Mouse (Mus musculus): ENCODE results near the gene Mettl26. TPM values are rescaled to one million over a fixed set of nuclear protein-coding genes. Genes with fewer than 3 reads are reported as not detected.
A peak's percentile ranks its signal among the peaks of the same experiment; 100 is the strongest.

Gene Mettl26
- polyA plus RNA-seq, 1 experiment: 6.4 TPM

GRCm38 (mm10) chr17:25830200-25830753, 44.6 kb upstream of the Mettl26 start:
- peaks cover 70% of the 10 kb centered on the region for H3K36me3 ChIP-seq (ENCODE audit: control insufficient read depth)
- TF ChIP-seq GATA1 (IDR thresholded peaks at IDR 0.05; ENCODE audit: low read length) (no peak), TAL1 (IDR thresholded peaks at IDR 0.05; ENCODE audit: low read length) (no peak)
- peaks cover 93% of the 10 kb centered on the region for H3K4me1 ChIP-seq (ENCODE audit: control insufficient read depth)
- H3K9me3 ChIP-seq (ENCODE audit: control insufficient read depth, low read length): no peaks in the 10 kb centered on the region
- no peaks in the 10 kb centered on the region for H3K27me3 ChIP-seq (ENCODE audit: control insufficient read depth)
- peak overlapping the region; percentile 73 for H3K4me3 ChIP-seq (replicated peaks)

DNA sequence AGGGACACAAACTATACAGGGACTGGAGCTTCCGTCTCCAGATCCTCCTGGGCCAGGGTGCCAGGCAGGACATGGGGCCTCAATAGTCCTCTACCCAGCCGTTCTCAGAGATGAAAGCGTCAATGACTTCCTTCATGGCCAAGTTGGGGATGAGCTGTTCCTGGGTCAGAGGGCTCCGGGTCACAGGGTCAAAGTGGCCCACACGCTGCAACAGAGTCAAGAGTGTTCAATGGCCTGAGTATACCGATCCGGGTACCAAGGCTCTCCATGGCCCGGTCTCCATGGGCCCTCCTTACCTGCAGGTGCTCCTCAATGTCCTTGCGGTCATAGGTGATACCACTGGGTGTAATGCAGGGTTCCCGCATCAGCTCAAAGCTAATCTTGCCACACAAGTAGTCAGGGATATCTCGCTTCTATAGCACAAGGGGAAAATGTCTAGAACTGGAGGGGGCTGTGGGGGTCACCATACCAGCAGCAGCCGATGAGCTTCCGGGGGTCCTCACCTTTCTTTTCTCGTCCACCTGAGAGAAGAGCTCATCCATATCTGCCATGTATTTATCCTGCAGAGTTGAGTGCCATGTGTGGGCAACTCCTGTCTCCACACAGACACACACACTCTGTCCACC, 44.0 kb upstream of the Mettl26 start:
- H3K4me3 ChIP-seq (replicated peaks): peak overlapping the region; percentile 81
- H3K9me3 ChIP-seq (ENCODE audit: control insufficient read depth, low read length): no peaks in the 10 kb centered on the region
- TF ChIP-seq TAL1 (IDR thresholded peaks at IDR 0.05; ENCODE audit: low read length) (no peak), GATA1 (IDR thresholded peaks at IDR 0.05; ENCODE audit: low read length) (no peak)
- peaks cover 70% of the 10 kb centered on the region for H3K36me3 ChIP-seq (ENCODE audit: control insufficient read depth)
- H3K27me3 ChIP-seq (ENCODE audit: control insufficient read depth): no peaks in the 10 kb centered on the region
- H3K4me1 ChIP-seq (ENCODE audit: control insufficient read depth): peaks cover 93% of the 10 kb centered on the region

DNA sequence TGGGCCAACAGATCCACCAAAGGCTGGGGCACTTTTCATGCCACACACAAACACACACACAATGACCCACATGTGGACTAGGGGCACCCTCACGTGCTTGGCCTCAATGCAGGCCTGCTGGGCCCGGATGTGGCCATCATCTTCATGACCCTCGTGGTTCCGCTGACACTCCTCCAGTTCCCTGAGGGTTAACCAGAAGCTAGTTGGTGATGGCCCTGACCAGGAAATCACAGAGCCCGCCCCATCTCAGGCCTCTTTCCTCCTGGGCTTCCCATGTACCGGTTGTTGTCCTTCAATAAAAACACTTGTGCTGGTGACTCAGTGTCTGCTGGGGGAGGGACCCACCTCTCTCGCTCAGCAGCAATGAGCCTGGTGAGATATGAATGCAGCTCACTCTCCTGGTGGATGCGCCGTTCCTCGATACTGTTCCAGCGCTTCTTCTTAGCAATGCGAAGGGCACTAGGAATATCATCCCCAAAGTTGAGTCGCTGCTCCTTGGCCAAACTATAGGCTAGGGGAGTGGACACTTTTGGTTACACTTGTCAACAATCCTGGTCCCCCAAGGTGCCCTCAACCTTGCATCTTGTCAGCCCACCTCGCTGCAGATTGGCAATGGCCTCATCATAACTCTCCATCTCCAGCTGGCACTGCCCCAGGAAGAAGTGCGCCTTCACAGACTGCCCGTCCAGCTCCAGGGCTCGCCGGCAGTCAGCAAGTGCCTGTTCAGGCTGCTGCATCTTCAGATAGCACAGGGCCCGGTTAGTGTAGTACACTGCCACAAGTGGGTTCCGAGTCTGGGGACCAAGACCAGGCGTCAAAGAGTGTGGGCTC, 43.2 kb upstream of the Mettl26 start:
- Histone ChIP-seq H3K4me3 (replicated peaks) (peak overlapping the region; percentile 81), H3K27me3 (ENCODE audit: control insufficient read depth) (no peaks in the 10 kb centered on the region), H3K36me3 (ENCODE audit: control insufficient read depth) (peaks cover 69% of the 10 kb centered on the region), H3K4me1 (ENCODE audit: control insufficient read depth) (peaks cover 93% of the 10 kb centered on the region), H3K9me3 (ENCODE audit: control insufficient read depth, low read length) (no peaks in the 10 kb centered on the region)
- TF ChIP-seq TAL1 (IDR thresholded peaks at IDR 0.05; ENCODE audit: low read length) (no peak), GATA1 (IDR thresholded peaks at IDR 0.05; ENCODE audit: low read length) (no peak)

DNA sequence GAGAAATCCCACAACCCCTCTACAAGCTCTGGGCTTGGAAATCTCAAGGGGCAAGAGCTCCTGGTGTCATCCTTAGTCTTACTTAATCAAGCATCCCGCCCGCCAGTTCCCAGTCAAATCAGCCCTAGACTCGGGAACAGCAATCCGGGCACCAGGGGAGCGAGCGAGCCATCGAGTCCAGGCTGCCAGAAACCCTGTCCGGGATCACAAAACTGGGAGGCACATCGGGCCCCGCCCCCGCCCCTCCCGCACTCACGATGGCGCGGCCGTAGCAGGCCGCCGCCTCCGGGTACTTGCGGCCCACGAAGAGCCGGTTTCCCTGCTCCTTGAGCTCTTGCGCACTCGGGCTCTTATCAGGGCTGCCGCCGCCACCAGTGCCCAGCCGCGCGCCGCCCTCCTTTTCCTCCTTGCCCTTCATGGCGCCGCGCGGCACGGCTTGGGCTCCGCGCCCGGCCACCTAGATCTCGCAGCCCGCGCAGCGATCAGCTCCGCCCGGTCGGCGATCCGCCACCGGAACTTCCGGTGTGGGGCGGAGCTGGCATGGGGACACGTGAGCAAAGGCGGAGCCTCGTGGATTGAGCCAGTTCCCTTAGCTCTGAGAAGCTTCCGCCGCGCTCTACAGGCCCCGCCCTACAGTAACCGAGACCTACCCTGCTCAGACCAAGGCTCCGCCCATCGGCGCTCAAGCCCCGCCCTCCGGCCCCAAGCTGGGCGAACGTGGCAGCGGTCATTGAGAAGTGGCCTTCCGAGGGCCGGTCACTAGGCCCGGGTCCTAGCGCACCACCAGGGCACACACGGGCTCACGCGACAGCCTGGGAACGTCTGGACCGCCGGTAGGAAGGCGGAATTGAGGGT, 42.2 kb upstream of the Mettl26 start:
- Histone ChIP-seq H3K4me1 (ENCODE audit: control insufficient read depth) (peaks cover 94% of the 10 kb centered on the region), H3K36me3 (ENCODE audit: control insufficient read depth) (peaks cover 66% of the 10 kb centered on the region), H3K27me3 (ENCODE audit: control insufficient read depth) (no peaks in the 10 kb centered on the region), H3K9me3 (ENCODE audit: control insufficient read depth, low read length) (no peaks in the 10 kb centered on the region), H3K4me3 (replicated peaks) (peak overlapping the region; percentile 81)
- TF ChIP-seq TAL1 (IDR thresholded peaks at IDR 0.05; ENCODE audit: low read length) (no peak), GATA1 (IDR thresholded peaks at IDR 0.05; ENCODE audit: low read length) (no peak)

DNA sequence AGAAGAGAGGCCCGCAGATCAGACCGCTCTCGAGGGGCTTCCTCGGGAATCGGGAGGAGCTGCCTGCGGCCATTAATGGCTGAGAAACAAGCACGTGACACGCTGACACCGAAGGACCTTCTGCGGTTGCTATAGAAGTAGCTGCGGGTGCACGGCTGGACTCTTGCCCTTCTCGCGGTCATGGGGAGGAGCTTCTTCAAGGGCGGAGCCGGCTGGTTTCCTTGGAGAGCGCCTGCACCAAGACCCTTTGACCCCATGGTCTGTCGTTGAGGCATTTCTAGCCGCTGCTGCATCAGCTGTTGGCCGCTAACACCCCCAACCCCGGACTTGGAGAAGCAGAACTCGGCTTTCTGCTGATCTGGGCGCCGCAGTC, 41.6 kb upstream of the Mettl26 start, which contains the start of gene Stub1:
Gene Stub1 (minus strand): TSS at position 114 of the 373 bp plus-strand sequence.
- Histone ChIP-seq H3K27me3 (ENCODE audit: control insufficient read depth) (no peaks in the 10 kb centered on the region), H3K4me3 (replicated peaks) (peak within 1 kb of the TSS; percentile 81), H3K36me3 (ENCODE audit: control insufficient read depth) (peaks cover 66% of the 10 kb centered on the region), H3K4me1 (ENCODE audit: control insufficient read depth) (peaks cover 95% of the 10 kb centered on the region), H3K9me3 (ENCODE audit: control insufficient read depth, low read length) (no peaks in the 10 kb centered on the region)
- TF ChIP-seq TAL1 (IDR thresholded peaks at IDR 0.05; ENCODE audit: low read length) (no peak), GATA1 (IDR thresholded peaks at IDR 0.05; ENCODE audit: low read length) (no peak)

DNA sequence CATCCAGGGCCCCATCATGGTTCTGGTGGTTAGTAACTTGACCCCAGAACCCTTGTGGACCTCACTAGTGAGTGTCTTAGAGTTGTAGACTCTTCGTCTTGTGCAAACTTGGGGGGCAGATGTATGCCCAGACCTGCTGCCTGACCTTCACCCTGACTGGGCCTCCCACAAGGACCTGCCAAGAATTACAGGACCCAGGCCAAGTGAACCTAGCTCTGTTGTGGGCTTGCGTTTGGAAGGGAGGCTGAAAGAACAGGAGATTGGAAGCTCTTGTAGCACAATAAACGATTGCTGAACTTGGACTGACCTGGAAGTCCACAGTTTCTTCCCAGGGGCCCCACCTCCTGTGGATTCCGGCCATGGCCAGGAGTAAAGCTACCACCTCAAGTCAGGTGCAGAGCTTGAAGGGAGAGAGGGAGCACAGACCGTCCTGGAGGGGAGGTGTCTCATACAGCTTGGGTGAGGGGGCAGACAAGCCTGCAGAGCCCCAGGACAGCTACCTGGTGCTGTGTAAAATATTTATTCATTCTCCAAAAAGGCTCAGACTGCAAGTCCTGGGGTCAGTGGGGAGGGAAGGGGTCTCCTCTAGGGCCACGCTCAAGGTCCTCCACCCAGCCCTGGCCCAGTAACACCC, 40.8 kb upstream of the Mettl26 start:
- peak overlapping the region; percentile 81 for H3K4me3 ChIP-seq (replicated peaks)
- no peak for TF ChIP-seq GATA1 (IDR thresholded peaks at IDR 0.05; ENCODE audit: low read length)
- no peak for TF ChIP-seq TAL1 (IDR thresholded peaks at IDR 0.05; ENCODE audit: low read length)
- no peaks in the 10 kb centered on the region for H3K27me3 ChIP-seq (ENCODE audit: control insufficient read depth)
- H3K4me1 ChIP-seq (ENCODE audit: control insufficient read depth): peaks cover 92% of the 10 kb centered on the region
- H3K9me3 ChIP-seq (ENCODE audit: control insufficient read depth, low read length): no peaks in the 10 kb centered on the region
- peaks cover 71% of the 10 kb centered on the region for H3K36me3 ChIP-seq (ENCODE audit: control insufficient read depth)

DNA sequence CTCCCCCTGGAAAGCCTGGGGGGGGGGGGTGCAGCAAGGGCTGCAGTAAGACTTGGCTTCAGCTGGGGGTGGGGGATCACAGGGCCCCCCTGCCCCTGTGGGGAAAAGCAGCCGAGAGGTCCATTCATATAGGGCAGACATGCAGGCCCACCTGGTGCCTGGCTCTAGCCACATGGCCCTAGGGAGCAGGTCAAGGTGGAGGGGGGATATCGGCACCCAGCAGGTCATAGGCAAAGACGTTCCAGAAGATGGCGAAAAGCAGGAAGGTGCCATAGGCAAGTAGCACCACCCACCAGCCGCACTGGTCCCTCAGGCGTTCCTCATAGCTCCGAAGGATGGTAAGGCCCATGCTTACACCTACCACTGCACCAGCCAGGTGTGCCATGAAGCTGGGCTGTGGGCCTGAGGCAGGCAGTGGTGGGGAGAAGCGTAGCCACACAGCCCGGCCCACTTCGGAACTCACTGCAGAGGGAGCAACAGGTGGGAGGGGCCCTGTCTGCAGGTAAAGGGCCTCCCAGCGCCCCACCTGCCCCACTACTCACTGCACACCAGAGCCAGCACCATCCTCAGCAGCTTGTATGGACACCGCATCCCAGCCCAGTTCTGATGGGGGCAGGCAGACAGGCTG, 40.2 kb upstream of the Mettl26 start:
- TF ChIP-seq GATA1 (IDR thresholded peaks at IDR 0.05; ENCODE audit: low read length) (no peak), TAL1 (IDR thresholded peaks at IDR 0.05; ENCODE audit: low read length) (no peak)
- peak overlapping the region; percentile 81 for H3K4me3 ChIP-seq (replicated peaks)
- peaks cover 91% of the 10 kb centered on the region for H3K4me1 ChIP-seq (ENCODE audit: control insufficient read depth)
- H3K9me3 ChIP-seq (ENCODE audit: control insufficient read depth, low read length): no peaks in the 10 kb centered on the region
- H3K27me3 ChIP-seq (ENCODE audit: control insufficient read depth): no peaks in the 10 kb centered on the region
- peaks cover 71% of the 10 kb centered on the region for H3K36me3 ChIP-seq (ENCODE audit: control insufficient read depth)

- no peak for TF ChIP-seq TAL1 (IDR thresholded peaks at IDR 0.05; ENCODE audit: low read length)
- no peak for TF ChIP-seq GATA1 (IDR thresholded peaks at IDR 0.05; ENCODE audit: low read length)
- Histone ChIP-seq H3K9me3 (ENCODE audit: control insufficient read depth, low read length) (no peaks in the 10 kb centered on the region), H3K4me1 (ENCODE audit: control insufficient read depth) (peaks cover 85% of the 10 kb centered on the region), H3K36me3 (ENCODE audit: control insufficient read depth) (peaks cover 71% of the 10 kb centered on the region), H3K4me3 (replicated peaks) (no peak overlapping the region), H3K27me3 (ENCODE audit: control insufficient read depth) (no peaks in the 10 kb centered on the region)
Observed at GRCm38 (mm10) chr17:25835301-25835700, 39.6 kb upstream of the Mettl26 start.

Measured in erythroblast, embryonic 14.5 days (primary cell).